Mouse (Mus musculus) small intestine, adult 2 months (tissue): ENCODE data around the gene 1700028P14Rik.
A peak's percentile ranks its signal among the peaks of the same experiment; 100 is the strongest.

Experiments used
- CTCF ChIP-seq: fragments of 200-500 bp; IDR thresholded peaks from 2 replicates; pipeline ENCODE4 v1.5.1; 2012; ENCODE audit warnings: low read depth, mild to moderate bottlenecking, control low read depth, inconsistent platforms, low read length, moderate library complexity, mixed read lengths; ENCODE audit not compliant: insufficient replicate concordance, insufficient read length; ENCODE audit errors: extremely low read depth
- POLR2A ChIP-seq: fragments of 200-500 bp; IDR thresholded peaks from 2 replicates; pipeline ENCODE4 v1.6.1; 2012; ENCODE audit warnings: low read depth, mild to moderate bottlenecking, control low read depth, inconsistent platforms, low read length, moderate library complexity

GRCm38 (mm10) chr19:23687296-23688021, 34.8 kb upstream of the 1700028P14Rik start, which contains the start of gene Ptar1:
- no peak for TF ChIP-seq CTCF
- TF ChIP-seq POLR2A, result peak; percentile 72
